Comparison of ENCODE assay signal across 14 mouse cellular contexts in genomic region chr2:97299704-97300103, GRCm38 (mm10).
A peak's percentile ranks its signal among the peaks of the same experiment; 100 is the strongest.
DNase-seq lines count a peak whose midpoint lies in the region; ATAC-seq lines count a peak whose summit lies in the region.
"Had no signal": no experiment of that assay in that cellular context is flagged by ENCODE, and none has a peak within 500 bp of the region (broad histone marks: within the 10 kb centered on the region; RNA-seq: fewer than 3 reads in every experiment).

No protein-coding gene starts in this region.

- H3K4me1 ChIP-seq in forebrain, embryonic 13.5 days, result 0 out of 2 replicates have a peak, but pooled peaks cover 4% of the 10 kb centered on the region
- H3K4me1 ChIP-seq in forebrain, embryonic 10.5 days, result no peaks in the 10 kb centered on the region
- H3K4me1 ChIP-seq in midbrain, embryonic 16.5 days (ENCODE audit: control insufficient read depth, insufficient read depth, low read length), result peaks cover 2% of the 10 kb centered on the region; the same call in 1 of the 2 replicates
- no peaks in the 10 kb centered on the region for H3K4me1 ChIP-seq in midbrain, embryonic 10.5 days
- no peaks in the 10 kb centered on the region for H3K4me1 ChIP-seq in limb, embryonic 10.5 days
- H3K4me1 ChIP-seq: lung, embryonic 15.5 days had no signal

- no peaks in the 10 kb centered on the region for H3K36me3 ChIP-seq in forebrain, embryonic 13.5 days (ENCODE audit: poor library complexity, severe bottlenecking)
- no peaks in the 10 kb centered on the region for H3K36me3 ChIP-seq in forebrain, embryonic 10.5 days (replicated peaks)
- H3K36me3 ChIP-seq in midbrain, embryonic 16.5 days (ENCODE audit: control insufficient read depth, insufficient read depth, low read length), result no peaks in the 10 kb centered on the region
- H3K36me3 ChIP-seq in midbrain, embryonic 10.5 days, result no peaks in the 10 kb centered on the region
- no peaks in the 10 kb centered on the region for H3K36me3 ChIP-seq in limb, embryonic 10.5 days
- H3K36me3 ChIP-seq: lung, embryonic 15.5 days had no signal

- no peak overlapping the region for H3K27ac ChIP-seq in forebrain, embryonic 13.5 days
- no peak overlapping the region for H3K27ac ChIP-seq in forebrain, embryonic 10.5 days
- H3K27ac ChIP-seq in midbrain, embryonic 16.5 days (ENCODE audit: low read length), result no peak overlapping the region
- no peak overlapping the region for H3K27ac ChIP-seq in midbrain, embryonic 10.5 days (replicated peaks)
- H3K27ac ChIP-seq in limb, embryonic 10.5 days, result no peak overlapping the region
- H3K27ac ChIP-seq: lung, embryonic 15.5 days; stomach, postnatal 0 days had no signal

- DNase-seq in forebrain, embryonic 10.5 days (ENCODE audit: extremely low spot score, low spot score), result no peak
- DNase-seq in midbrain, embryonic 10.5 days (ENCODE audit: low spot score), result no peak
- DNase-seq in layer of hippocampus, postnatal 10 days (ENCODE audit: low spot score in 2 of 2), result peak; percentile 10 to 27
- peak; percentile 12 for DNase-seq in telencephalon, adult 2 months (ENCODE audit: low read depth, low spot score)
- no peak for DNase-seq in kidney, adult 9 months
- no peak for DNase-seq in limb, embryonic 10.5 days (ENCODE audit: low spot score)
- DNase-seq: B cell, adult 2 months; kidney, adult 8-10 months had no signal

- no peak overlapping the region for H3K4me2 ChIP-seq in forebrain, embryonic 13.5 days
- H3K4me2 ChIP-seq in midbrain, embryonic 16.5 days (ENCODE audit: low read length), result no peak overlapping the region
- H3K4me2 ChIP-seq: lung, embryonic 15.5 days had no signal

- no peak overlapping the region for H3K9ac ChIP-seq in forebrain, embryonic 13.5 days
- H3K9ac ChIP-seq in midbrain, embryonic 16.5 days (ENCODE audit: low read depth, low read length), result no peak overlapping the region
- H3K9ac ChIP-seq: lung, embryonic 15.5 days had no signal

- no peak overlapping the region for H3K4me3 ChIP-seq in forebrain, embryonic 13.5 days
- no peak overlapping the region for H3K4me3 ChIP-seq in forebrain, embryonic 10.5 days
- H3K4me3 ChIP-seq in midbrain, embryonic 16.5 days (ENCODE audit: low read depth, low read length), result no peak overlapping the region
- no peak overlapping the region for H3K4me3 ChIP-seq in midbrain, embryonic 10.5 days
- H3K4me3 ChIP-seq in limb, embryonic 10.5 days, result no peak overlapping the region
- H3K4me3 ChIP-seq: erythroblast, embryonic 14.5 days; lung, embryonic 15.5 days had no signal

- WGBS in forebrain, embryonic 13.5 days, result 50% methylated on average over 2 of the region's 2 CpGs
- WGBS in forebrain, embryonic 10.5 days, result 82% methylated on average over 2 of the region's 2 CpGs
- 61% methylated on average over 2 of the region's 2 CpGs for WGBS in midbrain, embryonic 16.5 days
- 88% methylated on average over 2 of the region's 2 CpGs for WGBS in midbrain, embryonic 10.5 days
- 88% methylated on average over 2 of the region's 2 CpGs for WGBS in limb, embryonic 10.5 days

- peak; percentile 71 for ATAC-seq in forebrain, embryonic 13.5 days
- peak; percentile 66 for ATAC-seq in midbrain, embryonic 16.5 days
- ATAC-seq: Patski had no signal

- no peaks in the 10 kb centered on the region for H3K9me3 ChIP-seq in forebrain, embryonic 13.5 days (replicated peaks)
- H3K9me3 ChIP-seq in forebrain, embryonic 10.5 days, result no peaks in the 10 kb centered on the region
- H3K9me3 ChIP-seq in midbrain, embryonic 16.5 days (replicated peaks; ENCODE audit: control insufficient read depth, low read length, poor library complexity, severe bottlenecking), result no peaks in the 10 kb centered on the region
- H3K9me3 ChIP-seq in midbrain, embryonic 10.5 days (replicated peaks), result no peaks in the 10 kb centered on the region
- H3K9me3 ChIP-seq in limb, embryonic 10.5 days (replicated peaks), result no peaks in the 10 kb centered on the region
- H3K9me3 ChIP-seq: lung, embryonic 15.5 days had no signal

- H3K27me3 ChIP-seq in forebrain, embryonic 13.5 days, result no peaks in the 10 kb centered on the region
- no peaks in the 10 kb centered on the region for H3K27me3 ChIP-seq in forebrain, embryonic 10.5 days (ENCODE audit: poor library complexity, severe bottlenecking)
- H3K27me3 ChIP-seq in midbrain, embryonic 16.5 days (ENCODE audit: control insufficient read depth, insufficient read depth, low read depth, low read length), result no peaks in the 10 kb centered on the region
- no peaks in the 10 kb centered on the region for H3K27me3 ChIP-seq in midbrain, embryonic 10.5 days (ENCODE audit: low read depth, poor library complexity, severe bottlenecking)
- H3K27me3 ChIP-seq in limb, embryonic 10.5 days (ENCODE audit: low read depth, poor library complexity, severe bottlenecking), result no peaks in the 10 kb centered on the region
- H3K27me3 ChIP-seq: lung, embryonic 15.5 days had no signal

Comparison
In these comparisons a context has a peak if more than half of its experiments do, and no peak if none do; other contexts are left out.
1. DNase-seq: peak in layer of hippocampus, postnatal 10 days (2 of 2) and telencephalon, adult 2 months (single experiment); none in forebrain, embryonic 10.5 days (single experiment), midbrain, embryonic 10.5 days (single experiment), kidney, adult 9 months (single experiment) and limb, embryonic 10.5 days (single experiment).